Mouse (Mus musculus): Measurements from ENCODE around the gene Pepd.

The Pepd gene

DNA sequence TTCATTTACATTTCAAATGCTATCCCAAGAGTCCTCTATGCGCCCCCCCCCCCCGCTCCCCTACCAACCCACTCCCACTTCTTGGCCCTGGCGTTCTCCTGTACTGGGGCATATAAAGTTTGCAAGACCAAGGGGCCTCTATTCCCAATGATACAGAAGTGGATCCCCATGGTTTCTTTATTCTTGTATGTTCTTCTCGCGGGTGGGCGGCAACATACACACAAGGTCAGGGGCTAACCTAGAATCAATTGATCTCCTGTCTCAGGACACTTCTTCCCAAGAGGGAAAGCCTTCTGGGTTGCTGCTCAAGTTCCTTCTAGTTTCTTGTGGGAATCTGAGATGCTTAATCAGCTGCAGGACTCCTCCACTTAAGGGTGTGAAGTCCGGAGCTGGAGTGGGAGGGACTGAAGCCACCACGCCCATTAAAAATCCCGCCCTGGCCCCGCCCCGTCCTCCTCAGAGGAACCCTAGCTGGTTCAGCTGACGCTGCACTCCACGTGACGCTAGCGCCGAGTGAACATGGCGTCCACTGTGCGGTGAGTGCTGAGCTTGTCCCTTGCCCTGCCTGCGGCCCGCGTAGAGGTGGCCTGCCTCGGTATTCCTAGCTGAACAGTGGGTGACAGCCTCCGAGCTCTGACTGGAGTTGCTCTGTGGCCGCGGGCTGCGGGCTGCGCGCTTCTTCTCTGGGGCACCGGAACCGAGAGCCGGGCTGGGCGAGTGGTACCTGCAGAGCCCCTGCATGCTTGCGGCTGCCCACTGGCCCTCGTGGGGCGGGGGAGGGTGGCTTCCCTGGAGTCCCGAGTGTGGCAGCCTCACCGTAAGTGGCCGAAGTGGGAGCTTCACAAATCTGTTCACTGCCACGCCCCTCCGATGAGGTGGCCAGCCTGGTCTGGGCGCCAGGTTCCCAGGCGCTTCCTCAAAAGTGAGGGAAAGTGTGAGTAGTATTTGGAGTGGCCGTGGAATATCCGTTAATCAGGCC lies at the start of gene Pepd:
Gene Pepd, plus strand, starts transcription at position 461 of the 979 bp plus-strand sequence.
- ATAC-seq (ENCODE audit: insufficient number of reproducible peaks, low FRiP score, low TSS enrichment): peak; percentile 89

- ATAC-seq (ENCODE audit: insufficient number of reproducible peaks, low FRiP score, low TSS enrichment): no peak
These were observed 44.9 kb upstream of the Pepd start for GRCm38 (mm10) chr7:34867289-34867688.

DNA sequence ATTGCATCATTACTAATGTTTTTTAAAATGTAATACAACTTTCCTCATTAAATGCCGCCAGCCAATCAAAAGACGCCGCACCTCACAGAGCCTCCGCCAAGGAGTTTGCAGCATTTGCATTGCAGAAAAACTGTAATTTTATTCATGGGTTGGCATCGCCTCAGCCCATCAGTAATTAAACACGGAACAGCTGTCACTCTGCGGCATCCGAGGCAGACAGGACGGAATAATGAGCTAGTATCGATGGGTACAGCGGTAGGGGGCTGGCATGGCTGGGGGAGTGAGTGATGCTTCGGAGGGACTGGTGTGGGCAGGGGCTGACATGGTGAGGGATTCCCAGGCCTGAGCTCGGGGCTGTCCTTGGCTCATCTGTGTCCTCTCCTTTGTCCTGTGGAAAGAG lies 42.5 kb upstream of the Pepd start:
- ATAC-seq (ENCODE audit: insufficient number of reproducible peaks, low FRiP score, low TSS enrichment): no peak

DNA sequence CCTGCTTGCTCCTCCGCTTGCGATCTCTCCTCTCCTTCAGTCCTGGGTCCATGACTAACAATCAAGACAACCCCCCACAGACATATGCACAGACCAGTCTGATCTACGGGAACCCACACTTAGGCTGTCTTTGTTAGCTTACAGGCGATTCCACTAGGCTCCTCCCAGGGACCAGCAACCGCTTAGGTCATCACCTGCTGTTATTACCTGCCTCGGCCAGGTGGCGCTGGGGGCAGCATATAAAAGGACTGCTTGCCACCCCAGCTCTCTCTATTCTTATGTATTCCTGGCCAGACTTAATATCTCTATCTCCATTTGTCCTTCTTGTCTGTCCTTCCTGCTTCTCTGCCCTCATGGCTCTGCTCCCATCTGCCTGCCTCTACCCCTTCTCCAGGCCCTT lies 35.4 kb upstream of the Pepd start:
- no peak for ATAC-seq (ENCODE audit: insufficient number of reproducible peaks, low FRiP score, low TSS enrichment)

- no peak for ATAC-seq (ENCODE audit: insufficient number of reproducible peaks, low FRiP score, low TSS enrichment)
These were observed 34.4 kb upstream of the Pepd start for GRCm38 (mm10) chr7:34877820-34878219.

DNA sequence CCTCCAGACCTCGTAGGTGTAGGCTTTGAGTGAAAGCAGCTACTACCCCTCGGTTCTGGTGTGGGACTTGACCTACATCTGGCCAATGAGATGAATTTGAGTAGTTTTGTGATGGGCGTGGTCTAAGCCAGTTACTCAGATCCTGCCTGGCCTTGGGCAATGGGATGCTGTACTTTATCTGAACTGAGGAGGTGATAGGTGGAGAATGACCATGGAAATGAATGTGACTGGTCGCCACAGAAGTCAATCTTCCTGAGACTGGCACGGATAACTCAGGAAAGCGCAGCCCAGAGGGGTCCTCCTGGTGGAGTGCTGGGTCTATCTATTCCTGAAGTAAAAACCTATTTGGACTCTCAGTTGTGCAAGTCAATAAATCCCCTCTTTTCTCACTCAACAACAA lies 23.7 kb upstream of the Pepd start:
- no peak for ATAC-seq (ENCODE audit: insufficient number of reproducible peaks, low FRiP score, low TSS enrichment)

GRCm38 (mm10) chr7:34888891-34889290 lies 23.3 kb upstream of the Pepd start:
- ATAC-seq (ENCODE audit: insufficient number of reproducible peaks, low FRiP score, low TSS enrichment): no peak

- ATAC-seq (ENCODE audit: insufficient number of reproducible peaks, low FRiP score, low TSS enrichment): no peak
These were observed 19.3 kb upstream of the Pepd start for GRCm38 (mm10) chr7:34892845-34893244.

GRCm38 (mm10) chr7:34896461-34896860 lies 15.7 kb upstream of the Pepd start:
- ATAC-seq (ENCODE audit: insufficient number of reproducible peaks, low FRiP score, low TSS enrichment): no peak

DNA sequence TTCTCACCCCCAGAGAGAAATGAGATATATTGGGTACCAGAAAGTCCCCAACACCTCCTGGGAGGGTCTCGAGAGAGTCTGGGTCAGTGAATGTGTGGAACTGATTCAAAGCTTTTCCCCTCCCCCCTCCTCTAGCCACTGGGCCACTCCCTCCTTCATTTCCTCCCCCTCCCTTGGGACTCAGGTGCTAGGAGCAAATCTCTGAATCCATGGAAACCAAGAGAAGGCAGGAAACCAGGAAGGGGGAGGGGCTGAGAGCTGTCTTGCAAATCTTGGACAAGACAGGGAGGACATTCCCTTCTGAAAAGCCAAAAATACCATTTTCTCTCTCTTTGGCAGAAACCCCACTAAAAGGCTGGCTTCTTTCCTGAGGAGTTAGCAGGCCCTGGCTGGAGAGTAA lies 15.1 kb upstream of the Pepd start:
- ATAC-seq (ENCODE audit: insufficient number of reproducible peaks, low FRiP score, low TSS enrichment): no peak

GRCm38 (mm10) chr7:34910096-34911066 lies 1.8 kb upstream of the Pepd start:
- no peak for ATAC-seq (ENCODE audit: insufficient number of reproducible peaks, low FRiP score, low TSS enrichment)

DNA sequence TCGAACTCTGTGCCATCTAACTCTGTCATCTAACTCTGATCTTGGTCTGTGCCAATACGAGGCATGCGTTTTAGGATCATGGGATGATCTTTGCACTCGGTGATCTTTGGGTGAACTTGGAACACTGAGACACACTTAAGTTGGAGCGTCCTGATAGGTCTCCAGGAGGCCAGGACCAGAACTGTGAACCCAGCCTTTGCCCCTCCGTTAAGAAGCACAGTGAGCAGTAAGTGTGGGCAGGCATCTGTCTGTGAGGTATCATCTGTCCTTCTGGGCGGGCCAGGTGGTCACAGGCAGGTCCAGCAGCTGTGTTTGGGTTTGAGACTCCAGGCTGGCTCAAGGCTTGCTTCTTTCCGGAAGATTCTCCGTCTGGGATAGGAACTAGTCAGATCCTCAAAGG lies 1.8 kb downstream of the Pepd start:
- no peak for ATAC-seq (ENCODE audit: insufficient number of reproducible peaks, low FRiP score, low TSS enrichment)

- no peak for ATAC-seq (ENCODE audit: insufficient number of reproducible peaks, low FRiP score, low TSS enrichment)
These were observed 3.4 kb downstream of the Pepd start for GRCm38 (mm10) chr7:34915555-34915954.

DNA sequence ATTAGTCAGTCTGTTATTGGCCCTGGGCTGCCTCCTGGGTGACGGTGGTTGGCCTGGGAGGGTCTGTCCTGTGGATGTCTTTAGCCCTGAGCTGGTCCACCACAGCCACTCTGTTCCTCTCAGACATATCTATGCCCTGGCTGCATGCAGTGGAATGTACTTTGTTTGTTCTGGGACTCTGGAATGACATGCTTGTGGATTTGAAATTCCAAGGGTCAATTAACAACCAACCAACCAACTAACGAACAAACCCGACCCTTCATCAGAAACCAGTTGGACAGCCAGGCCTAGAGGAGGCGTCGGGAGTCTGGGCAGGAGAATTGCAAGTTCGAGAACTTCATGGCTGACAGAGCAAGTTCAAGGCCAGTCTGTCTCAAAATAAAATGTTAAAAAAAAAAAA lies 5.4 kb downstream of the Pepd start:
- ATAC-seq (ENCODE audit: insufficient number of reproducible peaks, low FRiP score, low TSS enrichment): no peak

- no peak for ATAC-seq (ENCODE audit: insufficient number of reproducible peaks, low FRiP score, low TSS enrichment)
These were observed 5.8 kb downstream of the Pepd start for GRCm38 (mm10) chr7:34917998-34918397.

- no peak for ATAC-seq (ENCODE audit: insufficient number of reproducible peaks, low FRiP score, low TSS enrichment)
These were observed 6.2 kb downstream of the Pepd start for GRCm38 (mm10) chr7:34918416-34918815.

- no peak for ATAC-seq (ENCODE audit: insufficient number of reproducible peaks, low FRiP score, low TSS enrichment)
These were observed 6.9 kb downstream of the Pepd start for GRCm38 (mm10) chr7:34919054-34919453.

GRCm38 (mm10) chr7:34919809-34920208 lies 7.6 kb downstream of the Pepd start:
- ATAC-seq (ENCODE audit: insufficient number of reproducible peaks, low FRiP score, low TSS enrichment): no peak

GRCm38 (mm10) chr7:34925208-34925607 lies 13.0 kb downstream of the Pepd start:
- ATAC-seq (ENCODE audit: insufficient number of reproducible peaks, low FRiP score, low TSS enrichment): no peak

GRCm38 (mm10) chr7:34925956-34926355 lies 13.8 kb downstream of the Pepd start:
- ATAC-seq (ENCODE audit: insufficient number of reproducible peaks, low FRiP score, low TSS enrichment): no peak
